Mouse (Mus musculus): ENCODE results near the gene Pigo.

Gene Pigo

GRCm38 (mm10) chr4:43025084-43025960, at the start of gene Pigo:
Gene Pigo, minus strand, starts transcription at chr4:43025819.
- peak; percentile 89 to 92 for DNase-seq (ENCODE audit: low spot score in 2 of 2)

- no peak for DNase-seq (ENCODE audit: low spot score in 2 of 2)
Observed at GRCm38 (mm10) chr4:43074923-43075322, 49.3 kb upstream of the Pigo start.

GRCm38 (mm10) chr4:43065471-43065870, 39.9 kb upstream of the Pigo start:
- DNase-seq (ENCODE audit: low spot score in 2 of 2): no peak

DNA sequence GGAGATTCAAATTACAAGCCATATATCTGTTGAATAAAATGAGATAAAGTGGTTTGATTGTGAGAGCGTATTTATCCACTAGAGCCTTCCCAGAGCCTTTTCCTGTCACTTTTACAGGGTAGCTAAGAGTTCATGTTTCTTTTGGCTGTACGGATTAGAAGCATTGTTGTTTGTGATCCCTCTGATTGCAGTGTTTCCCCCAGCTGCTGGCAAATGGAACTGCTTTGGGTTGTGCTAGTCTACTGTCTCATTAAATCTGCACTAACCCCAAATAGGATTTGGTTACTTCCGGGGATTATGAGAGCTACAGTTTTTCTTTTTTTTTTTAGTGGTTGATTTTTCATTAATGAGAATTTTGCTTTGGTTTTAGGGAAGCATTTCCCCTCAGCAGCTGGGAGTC, 34.7 kb upstream of the Pigo start:
- no peak for DNase-seq (ENCODE audit: low spot score in 2 of 2)

DNA sequence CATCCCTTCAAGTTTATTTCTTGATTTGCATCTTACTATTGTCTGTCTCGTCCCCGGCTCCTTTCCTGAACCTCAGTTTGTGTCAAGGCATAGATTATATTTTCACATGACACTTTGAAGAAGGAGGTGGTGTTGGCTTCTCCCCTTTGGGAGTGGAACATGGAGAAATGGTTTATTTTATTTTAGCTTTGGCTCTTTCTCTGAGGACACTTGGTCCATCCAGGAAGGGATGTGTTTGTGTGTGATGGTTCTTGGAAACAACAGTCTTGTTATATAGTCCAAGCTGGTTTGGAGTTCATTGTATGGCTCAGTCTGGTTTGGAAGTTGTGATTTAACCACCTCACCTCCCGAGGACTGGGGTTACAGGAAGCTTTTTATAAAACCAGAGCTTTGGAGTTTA, 34.1 kb upstream of the Pigo start:
- no peak for DNase-seq (ENCODE audit: low spot score in 2 of 2)

DNA sequence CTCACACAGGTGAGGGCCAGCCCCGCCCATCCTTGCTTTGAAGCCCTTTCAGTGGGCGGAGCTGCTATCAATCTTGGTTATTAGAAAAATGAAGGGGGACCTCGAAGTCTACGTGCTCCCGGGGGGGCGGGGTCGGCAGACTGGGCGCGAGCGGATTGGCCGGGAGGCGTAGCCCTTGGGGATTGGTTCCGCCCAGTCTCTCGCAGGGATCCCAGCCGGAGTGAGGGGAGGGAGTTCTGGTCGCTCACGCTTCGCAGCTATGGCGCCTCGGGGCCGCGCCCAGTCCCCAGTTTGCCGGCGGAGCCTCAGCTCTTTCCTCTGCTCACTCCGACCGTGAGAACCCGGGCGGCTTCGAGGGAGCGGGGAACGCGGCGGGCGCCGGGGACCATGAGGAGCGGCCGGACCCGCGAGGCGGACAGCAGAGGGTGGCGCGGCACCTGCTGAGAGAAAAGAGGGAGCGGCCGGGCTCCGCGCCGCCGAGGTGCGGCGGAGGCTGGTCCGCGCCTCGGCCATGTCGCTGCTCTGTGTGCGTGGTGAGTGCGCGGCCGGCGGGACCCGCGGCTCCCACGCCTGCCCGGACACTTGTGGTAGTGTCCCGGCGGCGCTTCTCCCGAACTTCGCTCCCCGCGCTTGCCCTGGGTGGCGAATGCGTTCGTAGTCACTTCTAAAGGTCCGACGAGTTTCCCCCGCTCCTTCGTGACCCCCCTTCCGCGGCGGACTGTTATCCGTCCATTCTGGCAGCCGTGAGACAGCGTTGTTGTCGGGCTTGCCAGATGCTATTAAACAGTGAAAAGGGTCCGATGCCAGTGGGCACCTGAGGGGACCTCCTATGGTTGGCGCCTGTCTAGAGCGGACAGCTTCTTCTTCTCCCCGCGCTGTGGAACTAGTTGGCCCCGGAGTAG, 33.4 kb upstream of the Pigo start, which contains the start of gene Unc13b:
Gene Unc13b (plus strand): TSS at position 201 of the 902 bp plus-strand sequence.
- DNase-seq (ENCODE audit: low spot score in 2 of 2): peak; percentile 75 to 91

DNA sequence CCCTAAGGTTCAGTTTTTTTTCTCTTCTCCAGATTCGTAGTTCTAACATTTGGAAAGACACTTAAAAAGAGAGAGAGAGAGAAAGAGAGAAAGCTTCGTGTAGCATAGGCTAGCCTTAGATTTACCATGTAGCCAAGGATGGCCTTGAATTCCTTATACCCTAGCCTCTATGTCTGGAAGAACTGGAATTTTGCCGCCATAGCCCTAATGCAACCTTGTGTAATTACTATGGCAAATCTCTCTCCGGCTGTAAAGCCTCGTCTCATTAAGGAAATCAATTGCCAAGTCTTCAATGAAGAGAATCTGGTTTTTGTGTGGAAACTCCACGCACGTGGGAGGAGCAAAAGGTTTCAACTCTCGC, 32.8 kb upstream of the Pigo start:
- DNase-seq (ENCODE audit: low spot score in 2 of 2): no peak

DNA sequence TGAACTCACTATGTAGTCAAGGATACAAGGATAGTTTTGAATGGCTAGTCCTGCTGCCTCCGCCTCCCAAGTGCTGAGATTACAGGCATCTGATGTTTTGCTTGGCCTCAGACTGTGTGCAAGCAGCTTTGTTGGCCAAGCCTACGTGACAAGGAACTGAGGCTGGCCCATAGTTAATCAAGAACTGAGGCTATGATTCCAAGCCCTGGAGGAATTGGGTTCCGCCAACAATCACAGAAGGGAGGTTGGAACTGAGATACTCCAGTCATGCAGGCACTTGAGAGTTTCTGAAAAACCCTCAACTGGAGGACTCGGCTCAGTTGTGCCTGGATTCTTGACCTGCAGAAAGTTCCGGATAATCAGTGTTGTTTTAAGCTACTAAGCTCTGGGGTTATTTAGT, 32.0 kb upstream of the Pigo start:
- DNase-seq (ENCODE audit: low spot score in 2 of 2): no peak

- DNase-seq (ENCODE audit: low spot score in 2 of 2): no peak
Observed at GRCm38 (mm10) chr4:43052627-43053026, 27.0 kb upstream of the Pigo start.

- DNase-seq (ENCODE audit: low spot score in 2 of 2): peak; percentile 44 to 69
Observed at GRCm38 (mm10) chr4:43047231-43047630, 21.6 kb upstream of the Pigo start.

DNA sequence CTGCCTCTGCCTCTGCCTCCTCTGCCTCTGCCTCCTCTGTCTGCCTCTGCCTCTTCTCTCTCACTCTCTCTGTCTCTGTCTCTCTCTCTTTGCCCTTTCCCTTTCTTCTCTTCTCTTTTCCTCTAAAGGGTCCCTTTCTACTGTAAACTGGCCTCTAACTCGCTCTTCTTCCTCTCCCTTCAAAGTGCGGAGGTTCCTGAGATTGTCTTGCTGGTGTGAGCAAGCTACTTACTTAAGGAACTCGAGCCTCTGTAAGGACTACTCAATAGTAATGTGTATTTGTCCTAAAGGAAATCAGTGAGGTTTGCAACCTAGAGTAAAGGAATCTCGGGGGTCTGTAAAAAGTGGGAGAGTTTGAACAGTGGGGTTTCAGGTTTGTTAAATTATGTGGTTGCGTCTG, 21.0 kb upstream of the Pigo start:
- no peak for DNase-seq (ENCODE audit: low spot score in 2 of 2)

GRCm38 (mm10) chr4:43045659-43046302, 20.2 kb upstream of the Pigo start, which contains the start of gene Fam214b:
Gene Fam214b, minus strand, starts transcription at chr4:43046220.
- DNase-seq (ENCODE audit: low spot score in 2 of 2): peak; percentile 99 to 100

DNA sequence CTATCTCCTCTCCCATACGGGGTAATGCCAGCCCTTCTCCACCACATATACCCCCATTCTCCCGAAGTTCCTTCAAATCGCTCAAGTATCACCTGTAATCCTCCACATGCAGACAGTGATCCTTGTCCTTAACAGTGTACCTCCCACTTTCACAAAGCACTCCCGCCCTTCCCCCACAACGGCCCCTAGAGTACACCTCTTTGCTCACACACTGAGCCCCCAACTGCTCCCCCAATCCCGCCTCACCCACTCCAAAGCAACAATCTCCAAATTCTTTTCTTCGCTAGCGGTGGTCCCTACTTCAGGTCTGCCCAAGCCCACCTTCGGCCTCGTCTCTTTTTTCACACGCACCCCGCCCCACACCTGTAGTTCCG, 19.7 kb upstream of the Pigo start:
- DNase-seq (ENCODE audit: low spot score in 2 of 2): no peak

DNA sequence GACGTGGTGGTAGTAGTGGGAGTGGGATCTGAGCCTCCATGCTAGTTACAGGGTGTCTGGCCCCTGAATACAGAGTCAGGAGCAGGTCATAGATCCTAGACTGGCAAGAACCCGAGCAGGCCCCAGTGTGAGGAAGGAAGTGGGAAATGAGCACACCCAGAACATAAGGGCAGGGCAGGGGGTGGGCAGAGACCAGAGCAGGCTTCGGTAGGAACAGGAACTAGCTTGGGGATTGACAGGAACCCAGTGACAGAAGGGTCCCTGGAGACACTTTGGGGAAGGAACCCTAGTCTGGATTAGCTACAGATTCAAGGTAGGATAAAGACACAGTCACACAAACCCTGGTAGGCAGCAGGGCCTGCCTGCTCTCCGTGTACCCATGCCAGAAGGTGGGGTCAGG, 19.1 kb upstream of the Pigo start:
- peak in 1 of 2 experiments; percentile 40 for DNase-seq (ENCODE audit: low spot score in 2 of 2)

- DNase-seq (ENCODE audit: low spot score in 2 of 2): peak in 1 of 2 experiments; percentile 66
Observed at GRCm38 (mm10) chr4:43043644-43044357, 18.2 kb upstream of the Pigo start.

GRCm38 (mm10) chr4:43040881-43041547, 15.4 kb upstream of the Pigo start:
- no peak for DNase-seq (ENCODE audit: low spot score in 2 of 2)

- peak; percentile 92 to 96 for DNase-seq (ENCODE audit: low spot score in 2 of 2)
Observed at GRCm38 (mm10) chr4:43040114-43040572, 14.5 kb upstream of the Pigo start.

DNA sequence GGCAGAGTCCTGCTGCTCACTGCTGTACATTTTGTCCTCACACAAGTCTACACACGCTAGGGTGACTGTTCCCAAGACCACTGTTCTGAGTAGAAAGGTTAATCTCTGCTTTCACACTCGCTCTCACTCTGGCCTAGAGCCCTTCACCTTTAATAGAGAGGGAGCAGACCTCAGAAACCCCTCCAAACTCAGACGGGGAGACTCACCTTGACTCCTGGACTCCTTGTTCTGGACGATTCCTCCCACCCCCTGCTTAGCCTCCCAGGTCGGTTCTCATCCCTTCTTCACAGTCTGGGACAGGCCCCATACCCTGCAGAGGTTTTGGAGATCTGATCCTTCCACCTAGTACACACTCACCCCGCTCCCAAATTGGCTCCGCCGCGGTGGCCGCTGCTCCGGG, 14.0 kb upstream of the Pigo start:
- no peak for DNase-seq (ENCODE audit: low spot score in 2 of 2)

- DNase-seq (ENCODE audit: low spot score in 2 of 2): peak in 1 of 2 experiments; percentile 68
Observed at GRCm38 (mm10) chr4:43038567-43039495, 13.2 kb upstream of the Pigo start.

All from urinary bladder, postnatal 36 days (tissue).